ENCODE assay signal across 8 mouse cellular contexts in genomic region chr1:118435001-118435473, GRCm38 (mm10). TPM values are rescaled to one million over a fixed set of nuclear protein-coding genes. Genes with fewer than 3 reads are reported as not detected.
DNase-seq lines count a peak whose midpoint lies in the region; ATAC-seq and TF ChIP-seq lines count a peak whose summit lies in the region.

No protein-coding gene starts in this region.

- H3K4me2 ChIP-seq in forebrain, embryonic 11.5 days (ENCODE audit: low read depth, low read length, severe bottlenecking), result no peak overlapping the region
- H3K4me2 ChIP-seq in stomach, embryonic 16.5 days (ENCODE audit: low read depth, low read length), result no peak overlapping the region
- H3K4me2 ChIP-seq in stomach, postnatal 0 days (replicated peaks; ENCODE audit: low read depth), result no peak overlapping the region
- H3K4me2 ChIP-seq in hindbrain, embryonic 16.5 days (ENCODE audit: low read length), result peak overlapping the region; percentile 28

- H3K36me3 ChIP-seq in forebrain, embryonic 11.5 days (ENCODE audit: control insufficient read depth, insufficient read depth, low read length), result no peaks in the 10 kb centered on the region
- peaks cover 28% of the 10 kb centered on the region for H3K36me3 ChIP-seq in forebrain, embryonic 10.5 days (replicated peaks)
- no peaks in the 10 kb centered on the region for H3K36me3 ChIP-seq in stomach, embryonic 16.5 days (ENCODE audit: control insufficient read depth, insufficient read depth, low read length)
- H3K36me3 ChIP-seq in stomach, postnatal 0 days (ENCODE audit: control insufficient read depth, insufficient read depth, low read length), result no peaks in the 10 kb centered on the region
- H3K36me3 ChIP-seq in hindbrain, embryonic 16.5 days (ENCODE audit: control insufficient read depth, insufficient read depth, low read length), result no peaks in the 10 kb centered on the region

- 62% methylated on average over 10 of the region's 10 CpGs for WGBS in forebrain, embryonic 11.5 days
- WGBS in forebrain, embryonic 10.5 days, result 82% methylated on average over 10 of the region's 10 CpGs
- WGBS in stomach, embryonic 16.5 days, result 49% methylated on average over 10 of the region's 10 CpGs
- 44% methylated on average over 10 of the region's 10 CpGs for WGBS in stomach, postnatal 0 days
- 34% methylated on average over 10 of the region's 10 CpGs for WGBS in hindbrain, embryonic 16.5 days

- H3K4me3 ChIP-seq in forebrain, embryonic 11.5 days (ENCODE audit: low read depth, low read length), result no peak overlapping the region
- no peak overlapping the region for H3K4me3 ChIP-seq in forebrain, embryonic 10.5 days
- H3K4me3 ChIP-seq in stomach, embryonic 16.5 days (replicated peaks; ENCODE audit: low read length), result no peak overlapping the region
- H3K4me3 ChIP-seq in stomach, postnatal 0 days (ENCODE audit: low read depth, low read length), result no peak overlapping the region
- 0 out of 2 replicates have a peak overlapping the region, but pooled peaks have one; percentile 1 for H3K4me3 ChIP-seq in hindbrain, embryonic 16.5 days (ENCODE audit: low read length)

- peak overlapping the region; percentile 37 for H3K27ac ChIP-seq in forebrain, embryonic 11.5 days (ENCODE audit: low read depth, low read length)
- H3K27ac ChIP-seq in forebrain, embryonic 10.5 days, result no peak overlapping the region; the same call in 1 of the 2 replicates
- peak overlapping the region; percentile 6; the same call in 1 of the 2 replicates for H3K27ac ChIP-seq in stomach, embryonic 16.5 days (ENCODE audit: low read length)
- H3K27ac ChIP-seq in stomach, postnatal 0 days (replicated peaks), result no peak overlapping the region
- peak overlapping the region; percentile 59 for H3K27ac ChIP-seq in hindbrain, embryonic 16.5 days (ENCODE audit: low read depth, low read length)

- no peak for DNase-seq in forebrain, embryonic 11.5 days (ENCODE audit: low spot score)
- no peak for DNase-seq in forebrain, embryonic 10.5 days (ENCODE audit: extremely low spot score, low spot score)
- no peak for DNase-seq in stomach, postnatal 0 days (ENCODE audit: low spot score)
- peak; percentile 38 for DNase-seq in retina, postnatal 1 day
- no peak for DNase-seq in liver
- DNase-seq in natural killer cell, adult 2 months (ENCODE audit: low spot score in 2 of 2), result no peak

- TF ChIP-seq CTCF in stomach, postnatal 0 days (IDR thresholded peaks at IDR 0.05; ENCODE audit: low read depth), result no peak

- no peaks in the 10 kb centered on the region for H3K9me3 ChIP-seq in forebrain, embryonic 11.5 days (ENCODE audit: control insufficient read depth, low read length)
- no peaks in the 10 kb centered on the region for H3K9me3 ChIP-seq in forebrain, embryonic 10.5 days
- H3K9me3 ChIP-seq in stomach, embryonic 16.5 days (replicated peaks; ENCODE audit: control insufficient read depth, low read length), result no peaks in the 10 kb centered on the region
- no peaks in the 10 kb centered on the region for H3K9me3 ChIP-seq in stomach, postnatal 0 days (ENCODE audit: control insufficient read depth, low read length)
- no peaks in the 10 kb centered on the region for H3K9me3 ChIP-seq in hindbrain, embryonic 16.5 days (ENCODE audit: control insufficient read depth, low read length)

- H3K4me1 ChIP-seq in forebrain, embryonic 11.5 days (replicated peaks; ENCODE audit: control insufficient read depth, insufficient read depth, low read length), result no peaks in the 10 kb centered on the region
- H3K4me1 ChIP-seq in forebrain, embryonic 10.5 days, result peaks cover 6% of the 10 kb centered on the region
- no peaks in the 10 kb centered on the region for H3K4me1 ChIP-seq in stomach, embryonic 16.5 days (ENCODE audit: control insufficient read depth, insufficient read depth, low read length)
- H3K4me1 ChIP-seq in stomach, postnatal 0 days (replicated peaks; ENCODE audit: control insufficient read depth, insufficient read depth), result no peaks in the 10 kb centered on the region
- H3K4me1 ChIP-seq in hindbrain, embryonic 16.5 days (ENCODE audit: control insufficient read depth, insufficient read depth, low read depth, low read length), result peaks cover 13% of the 10 kb centered on the region

- no peak for TF ChIP-seq EP300 in stomach, postnatal 0 days (optimal IDR thresholded peaks at IDR 0.05)

- ATAC-seq in forebrain, embryonic 11.5 days (replicated peaks; ENCODE audit: low FRiP score), result 0 out of 2 replicates have a peak, but pooled peaks have one; percentile 39
- ATAC-seq in stomach, embryonic 16.5 days (ENCODE audit: insufficient read depth, low FRiP score), result no peak
- ATAC-seq in stomach, postnatal 0 days (ENCODE audit: low FRiP score, low TSS enrichment), result no peak
- peak; percentile 69 for ATAC-seq in hindbrain, embryonic 16.5 days

- peak overlapping the region; percentile 10; the same call in 1 of the 2 replicates for H3K9ac ChIP-seq in forebrain, embryonic 11.5 days (ENCODE audit: low read length)
- H3K9ac ChIP-seq in stomach, embryonic 16.5 days (ENCODE audit: low read length), result no peak overlapping the region
- H3K9ac ChIP-seq in stomach, postnatal 0 days (ENCODE audit: low read length), result no peak overlapping the region
- H3K9ac ChIP-seq in hindbrain, embryonic 16.5 days (ENCODE audit: low read depth, low read length), result peak overlapping the region; percentile 14; the same call in 1 of the 2 replicates

- H3K27me3 ChIP-seq in forebrain, embryonic 11.5 days (ENCODE audit: control insufficient read depth, insufficient read depth, low read length), result no peaks in the 10 kb centered on the region
- H3K27me3 ChIP-seq in forebrain, embryonic 10.5 days (ENCODE audit: poor library complexity, severe bottlenecking), result no peaks in the 10 kb centered on the region
- no peaks in the 10 kb centered on the region for H3K27me3 ChIP-seq in stomach, embryonic 16.5 days (ENCODE audit: control insufficient read depth, insufficient read depth, low read length)
- H3K27me3 ChIP-seq in stomach, postnatal 0 days (ENCODE audit: control insufficient read depth, insufficient read depth, low read length), result no peaks in the 10 kb centered on the region
- no peaks in the 10 kb centered on the region for H3K27me3 ChIP-seq in hindbrain, embryonic 16.5 days (replicated peaks; ENCODE audit: control insufficient read depth, insufficient read depth, low read length)

RNA-seq across cellular contexts. Expression of gene Clasp1, which starts 46.2 kb away (rescaled TPM):
- polyA plus RNA-seq in forebrain, embryonic 11.5 days (2014; fragmentation: Nextera tagmentation; extraction: Ambion mirVana), result 123 and 136 TPM in 2 replicates
- 91.5 and 94.2 TPM in 2 replicates for polyA plus RNA-seq in forebrain, embryonic 10.5 days (2016; fragmentation: Nextera tagmentation; extraction: Ambion mirVana)
- 34.7 and 39.3 TPM in 2 replicates for polyA plus RNA-seq in stomach, embryonic 16.5 days (2015; fragmentation: Nextera tagmentation; extraction: Ambion mirVana)
- polyA plus RNA-seq in stomach, postnatal 0 days (2015; fragmentation: Nextera tagmentation; extraction: Ambion mirVana), result 11.6 and 12.0 TPM in 2 replicates
- polyA plus RNA-seq in hindbrain, embryonic 16.5 days (2015; fragmentation: Nextera tagmentation; extraction: Ambion mirVana), result 84.0 and 96.5 TPM in 2 replicates

Comparison
In these comparisons a context has a peak if more than half of its experiments do, and no peak if none do; other contexts are left out.
1. H3K27ac ChIP-seq: peak in forebrain, embryonic 11.5 days (single experiment), stomach, embryonic 16.5 days (single experiment) and hindbrain, embryonic 16.5 days (single experiment); none in forebrain, embryonic 10.5 days (single experiment) and stomach, postnatal 0 days (single experiment).
2. ATAC-seq: peak in forebrain, embryonic 11.5 days (single experiment) and hindbrain, embryonic 16.5 days (single experiment); none in stomach, embryonic 16.5 days (single experiment) and stomach, postnatal 0 days (single experiment).
3. H3K9ac ChIP-seq: peak in forebrain, embryonic 11.5 days (single experiment) and hindbrain, embryonic 16.5 days (single experiment); none in stomach, embryonic 16.5 days (single experiment) and stomach, postnatal 0 days (single experiment).